Mouse (Mus musculus) ES-E14 (cell line): ENCODE data around the gene Lpar3. TPM values are rescaled to one million over a fixed set of nuclear protein-coding genes. Genes with fewer than 3 reads are reported as not detected.

Experiments used
- DNase-seq: peaks from one replicate; pipeline ENCODE4 v3.0.0-alpha.2; 2013; ENCODE audit warnings: low read depth, low spot score
- H3K27ac ChIP-seq: 2 replicates; pipeline ENCODE4 v1.5.1; 2012; ENCODE audit warnings: low read depth, mild to moderate bottlenecking, low read length, moderate library complexity, mixed read lengths; ENCODE audit not compliant: poor library complexity, insufficient read depth, severe bottlenecking
- H3K36me3 ChIP-seq: 2 replicates; pipeline ENCODE4 v1.6.1; 2012; ENCODE audit warnings: mild to moderate bottlenecking, low read length, moderate library complexity, mixed read lengths; ENCODE audit not compliant: control insufficient read depth, poor library complexity, insufficient read depth, severe bottlenecking
- H3K4me1 ChIP-seq, 2 experiments: fragments of 150-350 bp in 1 of 2; sonication (generic) in 1 of 2; 2 replicates each; pipeline ENCODE4 v1.6.1; 2012; ENCODE audit warnings: low read length in 2 of 2, mild to moderate bottlenecking in 1 of 2, mixed read lengths in 1 of 2; ENCODE audit not compliant: control insufficient read depth in 2 of 2, insufficient read depth in 2 of 2, poor library complexity in 1 of 2
- H3K4me3 ChIP-seq, 2 experiments: fragments of 150-350 bp in 1 of 2; sonication (generic) in 1 of 2; 2 replicates each; pipeline ENCODE4 v1.5.1; 2012; ENCODE audit warnings: low read length in 2 of 2, low read depth in 1 of 2, mild to moderate bottlenecking in 1 of 2, mixed read lengths in 1 of 2; ENCODE audit not compliant: insufficient read depth in 1 of 2, poor library complexity in 1 of 2, severe bottlenecking in 1 of 2
- H3K9ac ChIP-seq: 2 replicates; pipeline ENCODE4 v1.6.1; 2012; ENCODE audit warnings: low read depth, mild to moderate bottlenecking, low read length, mixed read lengths; ENCODE audit not compliant: poor library complexity, insufficient read depth, severe bottlenecking
- H3K9me3 ChIP-seq: fragments of 150-350 bp; sonication (generic); 2 replicates; pipeline ENCODE4 v1.6.1; 2012; ENCODE audit warnings: low read depth, mild to moderate bottlenecking, low read length; ENCODE audit not compliant: control insufficient read depth, insufficient read depth
- CHD2 ChIP-seq: IDR thresholded peaks from 2 replicates; pipeline ENCODE4 v1.6.1; 2014; ENCODE audit warnings: mild to moderate bottlenecking, low read depth, low read length, inconsistent platforms
- HCFC1 ChIP-seq: IDR thresholded peaks from 2 replicates; pipeline ENCODE4 v1.6.1; 2012; ENCODE audit warnings: low read length, inconsistent platforms, borderline replicate concordance; ENCODE audit not compliant: insufficient read depth
- MAFK ChIP-seq: IDR thresholded peaks from 2 replicates; pipeline ENCODE4 v1.6.1; 2014; ENCODE audit warnings: mild to moderate bottlenecking, low read depth, low read length, inconsistent platforms; ENCODE audit not compliant: insufficient read depth
- ZC3H11A ChIP-seq: IDR thresholded peaks from 2 replicates; pipeline ENCODE4 v1.6.1; 2012; ENCODE audit warnings: low read depth, mild to moderate bottlenecking, inconsistent platforms, low read length, borderline replicate concordance
- ZNF384 ChIP-seq: IDR thresholded peaks from 2 replicates; pipeline ENCODE4 v1.6.1; 2012; ENCODE audit warnings: low read depth, low read length, inconsistent platforms
- in situ Hi-C, 2 experiments: fragments of 600-800 bp; cut with MboI; formaldehyde crosslinking; loops; one replicate each; pipeline ENCODE4 v1.15.1; 2025; ENCODE audit warnings: low sequenced_read_pairs in 2 of 2, inconsistent platforms in 1 of 2; ENCODE audit not compliant: unreplicated experiment in 2 of 2
- total RNA-seq: library from RNA; depleted of rRNA; stranded (reverse); fragments of 300-350 nt; gene quantifications from 2 replicates; pipeline ENCODE4 v1.2.3, GENCODE M21; 2012

Gene Lpar3
- total RNA-seq, 1 experiment: 0.89 TPM

DNA sequence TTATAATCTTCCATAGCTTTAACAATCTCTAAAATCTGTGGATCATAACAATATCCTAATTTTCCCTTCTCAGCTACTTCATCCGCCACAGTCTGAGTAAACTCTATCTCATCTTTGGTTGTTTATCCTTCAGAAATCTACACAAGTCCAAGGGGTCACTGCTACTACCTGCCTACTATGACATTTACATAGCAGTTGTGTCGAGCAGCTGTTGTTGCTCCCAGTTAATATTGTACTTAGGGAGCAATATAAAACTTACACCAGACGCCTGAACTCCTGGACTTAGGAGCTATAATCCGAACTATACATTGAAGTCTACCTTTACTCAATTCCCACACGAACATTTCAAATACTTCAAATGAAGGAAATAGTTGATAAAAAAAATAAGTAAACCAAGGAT, 71.8 kb downstream of the Lpar3 start:
- Histone ChIP-seq H3K27ac (no peak overlapping the region), H3K9me3 (no peaks in the 10 kb centered on the region), H3K36me3 (no peaks in the 10 kb centered on the region), H3K9ac (no peak overlapping the region), H3K4me3 (no peak overlapping the region), H3K4me1 (no peaks in the 10 kb centered on the region)
- in situ Hi-C loops: no loop called here
- TF ChIP-seq ZC3H11A (no peak), CHD2 (no peak)
- no peak for DNase-seq

GRCm38 (mm10) chr3:146302451-146302850, 81.7 kb downstream of the Lpar3 start:
- no peaks in the 10 kb centered on the region for H3K36me3 ChIP-seq
- no peak overlapping the region for H3K9ac ChIP-seq
- no peak for TF ChIP-seq MAFK
- TF ChIP-seq ZNF384: no peak
- no peak for TF ChIP-seq HCFC1
- TF ChIP-seq CHD2: no peak
- no peak for TF ChIP-seq ZC3H11A
- H3K9me3 ChIP-seq: no peaks in the 10 kb centered on the region
- no peak for DNase-seq
- in situ Hi-C loops: no loop called here
- H3K4me1 ChIP-seq: no peaks in the 10 kb centered on the region
- no peak overlapping the region for H3K4me3 ChIP-seq
- H3K27ac ChIP-seq: no peak overlapping the region

DNA sequence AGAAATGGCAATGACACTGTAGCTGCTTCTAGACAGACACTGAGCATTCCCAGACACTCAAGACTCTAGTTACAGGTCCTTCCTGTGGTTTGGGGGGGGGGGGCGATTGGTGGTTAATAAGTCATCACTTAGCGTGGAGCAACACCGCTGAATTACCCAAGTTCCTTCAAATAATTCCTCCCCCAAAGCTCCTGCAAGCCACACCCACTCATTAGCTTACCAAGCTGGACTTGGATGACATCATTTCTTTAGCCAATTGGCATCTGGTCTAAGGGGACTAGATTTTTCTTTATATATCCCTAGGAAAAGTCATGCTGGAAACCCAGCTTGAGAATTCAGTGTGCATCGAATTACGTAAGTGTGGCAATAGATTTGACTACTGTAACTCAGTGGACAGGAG, 82.4 kb downstream of the Lpar3 start:
- TF ChIP-seq ZNF384: no peak
- no peak for TF ChIP-seq CHD2
- TF ChIP-seq ZC3H11A: no peak
- H3K9me3 ChIP-seq: no peaks in the 10 kb centered on the region
- H3K36me3 ChIP-seq: no peaks in the 10 kb centered on the region
- H3K4me1 ChIP-seq: no peaks in the 10 kb centered on the region
- H3K4me3 ChIP-seq: no peak overlapping the region
- no peak overlapping the region for H3K27ac ChIP-seq
- H3K9ac ChIP-seq: no peak overlapping the region
- no peak for DNase-seq
- in situ Hi-C loops: no loop called here

- Histone ChIP-seq H3K36me3 (no peaks in the 10 kb centered on the region), H3K27ac (no peak overlapping the region), H3K9me3 (no peaks in the 10 kb centered on the region), H3K9ac (no peak overlapping the region), H3K4me3 (no peak overlapping the region), H3K4me1 (no peaks in the 10 kb centered on the region)
- DNase-seq: no peak
- in situ Hi-C loops: no loop called here
- no peak for TF ChIP-seq ZNF384
- TF ChIP-seq CHD2: no peak
- no peak for TF ChIP-seq ZC3H11A
- TF ChIP-seq HCFC1: no peak
- TF ChIP-seq MAFK: no peak
Measured at GRCm38 (mm10) chr3:146304556-146305405, 84.0 kb downstream of the Lpar3 start.

DNA sequence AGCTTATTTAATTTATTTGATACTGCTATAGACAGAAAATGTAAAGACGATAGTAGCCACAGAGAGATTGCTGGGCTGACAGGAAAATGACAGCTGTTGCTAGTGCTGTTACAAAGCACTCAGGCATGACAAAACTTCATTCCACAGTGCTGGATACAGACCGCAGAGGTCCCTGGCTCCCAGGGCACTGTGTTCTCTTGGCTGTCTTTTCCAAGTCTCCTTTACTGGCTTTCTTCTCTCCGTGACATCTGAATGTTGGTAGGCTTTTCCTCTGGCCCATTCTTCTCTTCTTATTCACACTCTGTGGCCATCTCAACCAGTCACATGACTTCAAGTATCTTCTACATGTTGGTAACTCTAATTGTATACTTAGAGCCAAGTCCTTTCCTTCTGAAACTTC, 86.6 kb downstream of the Lpar3 start:
- H3K4me3 ChIP-seq: no peak overlapping the region
- TF ChIP-seq HCFC1: no peak
- H3K27ac ChIP-seq: no peak overlapping the region
- in situ Hi-C loops: no loop called here
- H3K4me1 ChIP-seq: no peaks in the 10 kb centered on the region
- no peak for DNase-seq
- no peaks in the 10 kb centered on the region for H3K36me3 ChIP-seq
- no peak overlapping the region for H3K9ac ChIP-seq
- no peaks in the 10 kb centered on the region for H3K9me3 ChIP-seq
